Mouse (Mus musculus) CD4-positive, CD25-positive, alpha-beta regulatory T cell, adult 4 months (primary cell): ENCODE measurements around the gene Cts3. TPM values are rescaled to one million over a fixed set of nuclear protein-coding genes. Genes with fewer than 3 reads are reported as not detected.
"Not testable (repeated sequence)": the region's sequence is repeated elsewhere in the genome, so short reads cannot be mapped to it uniquely, and the experiment has no call there.

Source experiments
- ATAC-seq: one replicate; pipeline ENCODE4 v1.8.0; 2017
- polyA plus RNA-seq, 2 experiments: library from polyadenylated mRNA; unstranded; fragments of 100-300 nt; shearing (Covaris generic); gene quantifications; one replicate each; pipeline ENCODE4 v1.2.1; 2017

The Cts3 gene
- polyA plus RNA-seq: not detected

DNA sequence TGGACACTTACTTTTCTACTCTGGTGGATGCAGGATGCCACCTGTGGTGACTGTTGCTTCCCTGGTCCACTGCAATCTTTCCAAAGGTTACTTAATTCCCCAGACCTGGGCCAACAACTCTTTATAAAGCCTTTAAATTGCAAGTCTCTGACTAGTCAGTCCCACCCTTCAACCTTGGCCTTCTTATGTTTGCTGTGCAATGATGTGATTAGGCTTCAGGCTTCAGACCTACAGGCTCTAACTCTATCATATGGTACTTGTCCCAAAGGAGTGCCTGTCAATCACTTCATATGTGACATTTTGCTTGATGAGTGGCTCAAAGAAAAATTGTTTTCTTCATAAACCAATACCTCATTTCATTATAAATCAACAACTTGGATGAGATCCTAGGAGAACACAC lies at the start of gene Cts3:
TSS of gene Cts3 (minus strand) at position 101 of the 400 bp plus-strand sequence.
- no peak for ATAC-seq

- not testable (repeated sequence) for ATAC-seq
Measured at GRCm38 (mm10) chr13:61568074-61568473, 1.9 kb downstream of the Cts3 start, which contains the start of gene Gm49352. Gene Gm49352 (minus strand): TSS chr13:61568174.

DNA sequence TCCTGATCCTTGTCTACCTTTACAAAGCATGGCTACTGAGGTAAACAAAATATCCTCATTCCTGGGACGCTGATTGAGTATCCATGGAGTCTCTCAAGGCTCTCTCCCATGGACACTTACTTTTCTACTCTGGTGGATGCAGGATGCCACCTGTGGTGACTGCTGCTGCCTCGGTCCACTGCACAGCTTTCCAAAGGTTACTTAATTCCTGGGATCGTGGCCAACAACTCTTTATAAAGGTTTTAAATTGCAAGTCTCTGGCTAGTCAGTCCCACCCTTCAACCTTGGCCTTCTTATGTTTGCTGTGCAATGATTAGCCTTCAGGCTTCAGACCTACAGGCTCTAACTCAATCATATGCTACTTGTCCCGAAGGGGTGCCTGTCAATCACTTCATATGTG lies 28.3 kb downstream of the Cts3 start, which contains the start of gene Ctsm:
TSS of gene Ctsm (minus strand) at position 209 of the 400 bp plus-strand sequence.
- no peak for ATAC-seq

Other genes with a start within 250 kb of the Cts3 start
- not detected for gene Cts7, start 211.9 kb downstream of the Cts3 start, polyA plus RNA-seq
- not detected for gene Ctsm, start 28.3 kb downstream of the Cts3 start, polyA plus RNA-seq
- gene Gm49352, start 2.0 kb downstream of the Cts3 start, polyA plus RNA-seq: not detected